Mouse (Mus musculus) stomach, embryonic 16.5 days (tissue): ENCODE measurements at regions not wholly inside any gene's neighbourhood (a gene's known extent, or its start where the extent isn't known, plus 50 kb on each side); places are given as distances from the start of the nearest gene placed in this dataset.

ENCODE experiments used
- ATAC-seq: fragments of 200-750 bp; cut with Nextera tagmentation; 2 replicates; pipeline ENCODE4 v1.8.0; 2017; ENCODE audit warnings: moderate number of reproducible peaks, moderate TSS enrichment; ENCODE audit not compliant: insufficient read depth, low FRiP score
- H3K27ac ChIP-seq: fragments of 300-500 bp; sonication (generic); 2 replicates; pipeline ENCODE4 v1.5.1; 2014; ENCODE audit warnings: low read length
- H3K27me3 ChIP-seq: fragments of 300-500 bp; sonication (generic); 2 replicates; pipeline ENCODE4 v1.6.1; 2014; ENCODE audit warnings: low read length, control low read depth, mixed read lengths; ENCODE audit not compliant: control insufficient read depth, insufficient read depth
- H3K36me3 ChIP-seq: fragments of 300-500 bp; sonication (generic); 2 replicates; pipeline ENCODE4 v1.6.1; 2014; ENCODE audit warnings: low read length; ENCODE audit not compliant: control insufficient read depth, insufficient read depth
- H3K4me1 ChIP-seq: fragments of 300-500 bp; sonication (generic); 2 replicates; pipeline ENCODE4 v1.6.1; 2014; ENCODE audit warnings: low read length, control low read depth, mixed read lengths; ENCODE audit not compliant: control insufficient read depth, insufficient read depth
- H3K4me2 ChIP-seq: fragments of 300-500 bp; sonication (generic); 2 replicates; pipeline ENCODE4 v1.6.1; 2014; ENCODE audit warnings: low read depth, low read length, mixed read lengths
- H3K4me3 ChIP-seq: fragments of 300-500 bp; sonication (generic); replicated peaks from 2 replicates; pipeline ENCODE4 v1.5.1; 2014; ENCODE audit warnings: mild to moderate bottlenecking, low read length
- H3K9ac ChIP-seq: fragments of 300-500 bp; sonication (generic); 2 replicates; pipeline ENCODE4 v1.6.1; 2014; ENCODE audit warnings: low read length
- H3K9me3 ChIP-seq: fragments of 300-500 bp; sonication (generic); replicated peaks from 2 replicates; pipeline ENCODE4 v1.6.1; 2016; ENCODE audit warnings: low read length, control low read depth; ENCODE audit not compliant: control insufficient read depth
- WGBS: fragments of 180-500 bp; shearing (Covaris S2); extraction: QIAGEN DNeasy Blood & Tissue Kit; methylation state at CpG from one replicate; pipeline ENCODE4 v1.1.7; 2014; 5-methylcytosine and 5-hydroxymethylcytosine counted together

DNA sequence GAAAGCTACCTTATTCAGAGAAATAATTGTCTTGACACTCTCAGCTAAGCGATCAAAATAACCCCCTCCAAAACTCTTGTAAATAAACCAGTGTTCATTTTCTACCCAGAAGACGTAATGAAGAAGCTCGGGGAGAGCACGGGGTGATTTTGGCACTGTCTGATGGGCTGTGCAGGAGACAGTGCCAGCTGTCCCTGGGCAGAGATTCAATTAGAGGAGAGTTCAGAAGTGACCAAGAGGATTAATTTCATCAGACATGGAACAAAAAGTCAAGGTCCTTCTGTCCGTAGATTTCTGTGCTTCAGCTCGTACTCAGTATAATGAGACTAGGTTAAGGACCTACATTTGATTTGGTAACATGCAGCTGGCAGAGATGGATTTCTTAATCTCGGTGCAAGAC is 341.2 kb upstream of the Trib2 start:
- no peaks in the 10 kb centered on the region for H3K36me3 ChIP-seq
- no peaks in the 10 kb centered on the region for H3K4me1 ChIP-seq
- no peak overlapping the region for H3K4me2 ChIP-seq
- H3K9me3 ChIP-seq: no peaks in the 10 kb centered on the region
- ATAC-seq: no peak
- no peak overlapping the region for H3K4me3 ChIP-seq
- 73% methylated on average over 7 of the region's 7 CpGs for WGBS
- H3K27me3 ChIP-seq: no peaks in the 10 kb centered on the region
- H3K9ac ChIP-seq: no peak overlapping the region
- no peak overlapping the region for H3K27ac ChIP-seq

GRCm38 (mm10) chr12:16155791-16156558 is 339.3 kb upstream of the Trib2 start:
- Histone ChIP-seq H3K4me2 (no peak overlapping the region), H3K9ac (no peak overlapping the region), H3K27me3 (no peaks in the 10 kb centered on the region), H3K4me1 (no peaks in the 10 kb centered on the region), H3K4me3 (no peak overlapping the region), H3K36me3 (no peaks in the 10 kb centered on the region), H3K9me3 (no peaks in the 10 kb centered on the region), H3K27ac (no peak overlapping the region)
- ATAC-seq: no peak
- WGBS: 44% methylated on average over 2 of the region's 2 CpGs

DNA sequence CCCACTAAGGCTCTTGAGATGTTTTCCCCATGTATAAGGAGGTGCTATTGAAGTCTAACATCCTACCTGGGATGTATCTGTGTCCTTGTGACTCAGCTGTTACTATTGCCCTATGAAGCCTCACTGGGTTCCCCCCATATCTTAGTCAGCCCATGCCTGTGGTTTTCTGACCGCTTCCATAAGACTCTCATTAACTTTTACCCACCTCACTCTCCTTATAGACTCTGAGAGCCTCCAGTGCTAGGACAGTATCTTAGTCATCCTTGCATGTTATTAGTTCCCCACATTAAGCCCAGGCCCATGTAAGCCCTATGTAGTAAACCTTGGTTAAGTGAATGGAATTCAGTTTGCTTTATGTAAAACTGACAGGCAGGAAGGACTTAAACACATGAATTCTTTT is 337.5 kb upstream of the Trib2 start:
- Histone ChIP-seq H3K4me2 (no peak overlapping the region), H3K9ac (no peak overlapping the region), H3K4me1 (no peaks in the 10 kb centered on the region), H3K4me3 (no peak overlapping the region), H3K9me3 (no peaks in the 10 kb centered on the region), H3K36me3 (no peaks in the 10 kb centered on the region), H3K27ac (no peak overlapping the region), H3K27me3 (no peaks in the 10 kb centered on the region)
- ATAC-seq: no peak
- WGBS: 84% methylated on average over 1 of the region's 1 CpGs

GRCm38 (mm10) chr12:16152108-16152507 is 335.4 kb upstream of the Trib2 start:
- Histone ChIP-seq H3K27ac (no peak overlapping the region), H3K36me3 (no peaks in the 10 kb centered on the region), H3K9ac (no peak overlapping the region), H3K27me3 (no peaks in the 10 kb centered on the region), H3K4me1 (no peaks in the 10 kb centered on the region), H3K4me3 (no peak overlapping the region), H3K9me3 (no peaks in the 10 kb centered on the region), H3K4me2 (no peak overlapping the region)
- no peak for ATAC-seq
- WGBS: 80% methylated on average over 11 of the region's 11 CpGs

DNA sequence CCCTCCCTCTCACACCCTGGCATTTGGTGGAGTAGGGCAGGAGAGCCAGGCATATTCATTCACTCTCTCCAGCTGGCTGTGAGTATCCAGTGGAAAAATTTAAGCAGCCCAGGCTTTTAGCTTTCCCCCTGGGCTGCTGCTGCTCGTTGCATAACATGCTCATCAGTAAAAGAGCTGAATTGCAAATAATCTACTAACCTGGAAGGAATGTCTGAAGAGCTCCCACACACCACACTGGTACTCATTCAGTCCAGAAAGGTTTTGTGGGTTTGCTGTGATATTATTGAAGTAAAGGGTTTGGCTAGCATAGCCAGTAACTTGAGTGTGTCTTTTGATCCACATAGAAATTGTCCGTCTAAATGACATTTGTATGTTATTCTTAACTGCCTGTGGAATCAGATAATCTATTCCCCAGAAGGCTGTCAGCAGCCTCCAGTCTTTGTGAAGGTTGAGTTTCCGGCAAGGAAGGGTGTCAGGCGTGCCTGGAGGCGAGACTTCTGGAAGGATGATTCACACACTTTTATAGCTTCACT is 334.5 kb upstream of the Trib2 start:
- no peaks in the 10 kb centered on the region for H3K27me3 ChIP-seq
- H3K4me3 ChIP-seq: no peak overlapping the region
- no peaks in the 10 kb centered on the region for H3K36me3 ChIP-seq
- H3K27ac ChIP-seq: no peak overlapping the region
- H3K9ac ChIP-seq: no peak overlapping the region
- no peaks in the 10 kb centered on the region for H3K9me3 ChIP-seq
- WGBS: 48% methylated on average over 5 of the region's 5 CpGs
- ATAC-seq: 0 out of 2 replicates have a peak, but pooled peaks have one; percentile 33
- H3K4me2 ChIP-seq: no peak overlapping the region
- no peaks in the 10 kb centered on the region for H3K4me1 ChIP-seq

- Histone ChIP-seq H3K4me2 (no peak overlapping the region), H3K9me3 (no peaks in the 10 kb centered on the region), H3K4me1 (no peaks in the 10 kb centered on the region), H3K36me3 (no peaks in the 10 kb centered on the region), H3K27me3 (no peaks in the 10 kb centered on the region), H3K4me3 (no peak overlapping the region), H3K9ac (no peak overlapping the region), H3K27ac (no peak overlapping the region)
- ATAC-seq: no peak
- 70% methylated on average over 2 of the region's 2 CpGs for WGBS
These were observed 330.2 kb upstream of the Trib2 start for GRCm38 (mm10) chr12:16146919-16147318.

DNA sequence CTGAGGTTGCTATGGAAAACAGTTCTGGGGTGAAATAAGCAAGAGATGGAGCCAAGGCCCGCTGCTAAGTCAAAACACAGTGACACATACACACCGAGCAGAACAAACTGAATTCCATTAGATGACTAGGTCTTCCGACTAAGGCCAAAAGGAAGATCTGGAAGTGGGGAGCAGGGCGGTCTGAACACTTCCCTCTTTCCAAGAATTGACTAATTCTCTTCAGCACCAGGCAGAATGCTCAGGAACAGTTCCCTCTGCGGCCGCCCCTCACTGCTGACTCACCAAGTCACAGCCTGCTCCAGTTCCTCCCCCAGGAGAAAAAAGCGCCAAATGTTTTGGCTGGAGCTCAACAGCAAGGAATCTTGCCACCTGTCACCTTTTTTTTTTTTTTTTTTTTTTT is 328.9 kb upstream of the Trib2 start:
- 73% methylated on average over 7 of the region's 7 CpGs for WGBS
- no peak overlapping the region for H3K9ac ChIP-seq
- no peak for ATAC-seq
- no peaks in the 10 kb centered on the region for H3K27me3 ChIP-seq
- no peak overlapping the region for H3K27ac ChIP-seq
- no peak overlapping the region for H3K4me2 ChIP-seq
- H3K4me3 ChIP-seq: no peak overlapping the region
- no peaks in the 10 kb centered on the region for H3K9me3 ChIP-seq
- no peaks in the 10 kb centered on the region for H3K4me1 ChIP-seq
- no peaks in the 10 kb centered on the region for H3K36me3 ChIP-seq

- Histone ChIP-seq H3K27me3 (no peaks in the 10 kb centered on the region), H3K4me1 (no peaks in the 10 kb centered on the region), H3K36me3 (no peaks in the 10 kb centered on the region), H3K4me3 (no peak overlapping the region), H3K4me2 (no peak overlapping the region), H3K9ac (no peak overlapping the region), H3K9me3 (no peaks in the 10 kb centered on the region), H3K27ac (no peak overlapping the region)
- WGBS: 71% methylated on average over 4 of the region's 4 CpGs
- no peak for ATAC-seq
These were observed 324.5 kb upstream of the Trib2 start for GRCm38 (mm10) chr12:16141193-16141592.

- WGBS: 73% methylated on average over 5 of the region's 5 CpGs
- no peak overlapping the region for H3K4me3 ChIP-seq
- no peak overlapping the region for H3K27ac ChIP-seq
- H3K4me2 ChIP-seq: no peak overlapping the region
- H3K27me3 ChIP-seq: no peaks in the 10 kb centered on the region
- H3K9me3 ChIP-seq: no peaks in the 10 kb centered on the region
- H3K9ac ChIP-seq: no peak overlapping the region
- no peaks in the 10 kb centered on the region for H3K4me1 ChIP-seq
- ATAC-seq: no peak
- no peaks in the 10 kb centered on the region for H3K36me3 ChIP-seq
These were observed 323.9 kb upstream of the Trib2 start for GRCm38 (mm10) chr12:16140511-16141110.
